Mouse (Mus musculus) midbrain, postnatal 0 days (tissue): ENCODE measurements around the gene Ada. TPM values are rescaled to one million over a fixed set of nuclear protein-coding genes. Genes with fewer than 3 reads are reported as not detected.

ENCODE experiments used
- ATAC-seq: fragments of 200-750 bp; cut with Nextera tagmentation; 2 replicates; pipeline ENCODE4 v1.8.0; 2017; ENCODE audit warnings: moderate number of reproducible peaks, mild to moderate bottlenecking, moderate TSS enrichment, moderate library complexity; ENCODE audit not compliant: low FRiP score
- DNase-seq: peaks from one replicate; pipeline ENCODE4 v3.0.0-alpha.2; 2015; ENCODE audit warnings: low spot score
- H3K27ac ChIP-seq: fragments of 300-500 bp; sonication (generic); 2 replicates; pipeline ENCODE4 v1.5.1; 2014; ENCODE audit warnings: low read depth, mild to moderate bottlenecking, low read length, mixed read lengths
- H3K27me3 ChIP-seq: fragments of 300-500 bp; sonication (generic); 2 replicates; pipeline ENCODE4 v1.6.1; 2014; ENCODE audit warnings: low read length, control low read depth, mixed read lengths; ENCODE audit not compliant: insufficient read depth
- H3K36me3 ChIP-seq: fragments of 300-500 bp; sonication (generic); 2 replicates; pipeline ENCODE4 v1.6.1; 2014; ENCODE audit warnings: low read length, control low read depth, mixed read lengths; ENCODE audit not compliant: insufficient read depth
- H3K4me1 ChIP-seq: fragments of 300-500 bp; sonication (generic); 2 replicates; pipeline ENCODE4 v1.6.1; 2014; ENCODE audit warnings: mild to moderate bottlenecking, control low read depth, antibody characterized with exemption, low read length, mixed read lengths; ENCODE audit not compliant: insufficient read depth
- H3K4me2 ChIP-seq: fragments of 300-500 bp; sonication (generic); 2 replicates; pipeline ENCODE4 v1.6.1; 2014; ENCODE audit warnings: low read depth, mild to moderate bottlenecking, low read length, mixed read lengths; ENCODE audit not compliant: poor library complexity, severe bottlenecking
- H3K4me3 ChIP-seq: fragments of 300-500 bp; sonication (generic); 2 replicates; pipeline ENCODE4 v1.5.1; 2014; ENCODE audit warnings: low read depth, mild to moderate bottlenecking, low read length, moderate library complexity
- H3K9ac ChIP-seq: fragments of 300-500 bp; sonication (generic); replicated peaks from 2 replicates; pipeline ENCODE4 v1.6.1; 2014; ENCODE audit warnings: mild to moderate bottlenecking, low read length, moderate library complexity, mixed read lengths; ENCODE audit not compliant: poor library complexity, severe bottlenecking
- H3K9me3 ChIP-seq: fragments of 300-500 bp; sonication (generic); 2 replicates; pipeline ENCODE4 v1.6.1; 2016; ENCODE audit warnings: low read length, control low read depth
- CTCF ChIP-seq: IDR thresholded peaks from 2 replicates; pipeline ENCODE4 v1.5.1; 2016; ENCODE audit warnings: antibody characterized with exemption, mild to moderate bottlenecking
- WGBS: fragments of 180-500 bp; shearing (Covaris S2); extraction: QIAGEN DNeasy Blood & Tissue Kit; methylation state at CpG from one replicate; pipeline ENCODE4 v1.1.7; 2014; 5-methylcytosine and 5-hydroxymethylcytosine counted together
- polyA plus RNA-seq: library from polyadenylated mRNA; unstranded; fragments of >200 nt; fragmentation: Nextera tagmentation; extraction: Ambion mirVana; gene quantifications from 2 replicates; pipeline ENCODE4 v1.2.1, GENCODE M21; 2015
- total RNA-seq: library from RNA; depleted of rRNA; stranded (reverse); fragments of >200 nt; gene quantifications from 2 replicates; pipeline ENCODE4 v1.2.3, GENCODE M21; 2014

Gene Ada
- total and polyA plus RNA-seq, 2 experiments from 2014 or later = 1.4 to 3.7 TPM

GRCm38 (mm10) chr2:163702431-163702830 lies 47.6 kb downstream of the Ada start:
- Histone ChIP-seq H3K9me3 (no peaks in the 10 kb centered on the region), H3K4me2 (no peak overlapping the region), H3K27ac (no peak overlapping the region), H3K36me3 (peaks cover 3% of the 10 kb centered on the region; the same call in 1 of the 2 replicates), H3K27me3 (no peaks in the 10 kb centered on the region), H3K4me3 (no peak overlapping the region), H3K9ac (no peak overlapping the region), H3K4me1 (no peaks in the 10 kb centered on the region)
- 74% methylated on average over 7 of the region's 7 CpGs for WGBS
- no peak for DNase-seq
- no peak for TF ChIP-seq CTCF
- no peak for ATAC-seq

DNA sequence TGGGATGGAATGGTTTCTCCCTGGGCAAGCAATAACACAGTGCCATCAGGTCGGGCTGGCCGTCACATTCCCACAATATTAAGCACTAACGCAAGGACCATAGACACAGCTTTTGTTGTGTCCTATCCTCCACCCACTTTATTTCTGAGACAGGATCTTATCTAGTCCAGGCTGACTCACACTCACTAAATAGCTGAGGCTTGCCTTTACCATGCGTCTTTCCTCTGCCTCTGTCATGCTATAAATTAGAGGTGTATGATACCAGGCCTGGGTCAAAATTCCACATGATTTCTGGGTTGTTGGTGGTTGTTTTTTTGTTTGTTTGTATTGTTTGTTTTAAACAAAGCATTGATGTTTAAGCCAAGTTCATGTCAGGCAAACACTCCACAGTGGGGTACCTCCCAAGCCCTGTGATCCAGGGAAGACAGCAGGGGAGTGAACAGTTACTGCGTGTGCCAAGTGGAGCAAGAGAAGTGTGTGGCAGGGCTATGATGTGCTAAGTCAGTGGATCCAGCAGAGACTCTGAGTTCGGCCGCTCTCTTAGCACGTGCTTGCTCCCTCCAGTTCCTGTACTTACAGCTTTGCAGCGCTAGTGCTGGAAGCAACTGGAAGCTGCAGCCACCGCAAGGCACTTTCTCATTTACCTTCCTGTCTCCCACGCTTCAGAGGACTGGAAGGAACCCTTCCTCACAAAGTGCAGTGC lies 50.8 kb downstream of the Ada start:
- H3K4me1 ChIP-seq = no peaks in the 10 kb centered on the region
- H3K4me2 ChIP-seq = no peak overlapping the region
- H3K4me3 ChIP-seq = no peak overlapping the region
- 80% methylated on average over 11 of the region's 11 CpGs for WGBS
- H3K9ac ChIP-seq = no peak overlapping the region
- H3K36me3 ChIP-seq = no peaks in the 10 kb centered on the region
- no peak for ATAC-seq
- no peaks in the 10 kb centered on the region for H3K9me3 ChIP-seq
- peak; percentile 36 for DNase-seq
- H3K27ac ChIP-seq = no peak overlapping the region
- no peak for TF ChIP-seq CTCF
- no peaks in the 10 kb centered on the region for H3K27me3 ChIP-seq

DNA sequence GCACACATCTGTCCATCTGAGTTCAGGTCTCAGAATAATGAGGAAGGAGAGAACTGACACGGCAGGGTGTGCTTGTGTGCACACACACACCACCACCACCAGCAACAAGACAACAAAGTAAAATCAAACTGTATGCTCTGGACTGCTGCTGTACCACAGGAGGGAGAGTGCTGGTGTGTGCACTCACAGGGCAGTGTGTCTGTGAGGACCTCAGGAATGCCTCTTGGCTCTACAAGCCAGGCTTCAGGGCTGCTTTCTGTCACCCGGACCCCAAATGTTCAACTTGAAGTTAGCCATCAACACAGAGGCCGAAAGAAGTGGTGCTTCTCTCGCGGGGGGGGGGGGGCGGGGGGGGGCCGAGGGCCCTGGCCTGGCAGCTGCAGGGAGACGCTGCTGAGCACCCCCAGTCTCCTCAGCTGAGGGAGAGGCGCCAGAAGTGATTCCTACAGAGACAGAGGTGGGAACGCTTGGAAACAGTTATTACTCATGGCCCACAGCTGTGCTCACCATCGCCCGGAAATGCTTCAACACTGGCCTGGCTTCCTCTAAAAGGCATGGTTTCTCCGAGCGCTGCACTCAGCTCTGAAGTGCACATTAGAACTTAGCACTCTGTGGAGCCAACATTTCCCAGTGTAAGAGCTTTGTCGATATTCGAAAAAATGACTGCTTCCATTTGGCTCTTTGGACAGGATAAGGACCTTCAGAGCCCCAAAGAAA lies 52.1 kb downstream of the Ada start:
- no peak overlapping the region for H3K9ac ChIP-seq
- no peaks in the 10 kb centered on the region for H3K9me3 ChIP-seq
- no peaks in the 10 kb centered on the region for H3K36me3 ChIP-seq
- WGBS = 61% methylated on average over 12 of the region's 16 CpGs
- H3K27me3 ChIP-seq = no peaks in the 10 kb centered on the region
- H3K27ac ChIP-seq = no peak overlapping the region
- H3K4me3 ChIP-seq = no peak overlapping the region
- ATAC-seq (no peak), DNase-seq (no peak)
- no peak for TF ChIP-seq CTCF
- H3K4me2 ChIP-seq = no peak overlapping the region
- no peaks in the 10 kb centered on the region for H3K4me1 ChIP-seq

DNA sequence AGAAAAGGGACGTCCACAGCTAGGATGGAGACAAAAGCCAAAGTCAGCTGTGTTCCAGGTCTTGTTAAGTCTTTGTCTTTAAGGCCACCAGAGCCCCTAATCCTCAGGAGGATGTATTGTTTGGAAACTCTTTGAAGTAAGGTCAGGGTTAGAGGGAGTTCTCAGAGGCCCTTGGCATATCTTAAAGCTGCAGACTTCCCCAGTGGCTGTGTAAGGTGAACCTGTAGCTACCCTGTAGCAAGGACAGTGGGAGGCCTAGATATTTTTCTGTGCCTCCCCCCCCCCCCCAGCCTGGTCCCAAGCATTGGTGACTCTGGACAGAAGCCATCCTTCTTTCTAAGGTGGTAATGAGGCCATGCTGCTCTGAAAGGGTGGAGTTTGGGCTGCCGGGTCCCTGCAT lies 53.3 kb downstream of the Ada start:
- Histone ChIP-seq H3K4me3 (no peak overlapping the region), H3K27ac (no peak overlapping the region), H3K27me3 (no peaks in the 10 kb centered on the region), H3K9me3 (no peaks in the 10 kb centered on the region), H3K36me3 (no peaks in the 10 kb centered on the region), H3K9ac (no peak overlapping the region), H3K4me1 (no peaks in the 10 kb centered on the region), H3K4me2 (no peak overlapping the region)
- WGBS = 38% methylated on average over 2 of the region's 2 CpGs
- no peak for TF ChIP-seq CTCF
- no peak for DNase-seq
- no peak for ATAC-seq

DNA sequence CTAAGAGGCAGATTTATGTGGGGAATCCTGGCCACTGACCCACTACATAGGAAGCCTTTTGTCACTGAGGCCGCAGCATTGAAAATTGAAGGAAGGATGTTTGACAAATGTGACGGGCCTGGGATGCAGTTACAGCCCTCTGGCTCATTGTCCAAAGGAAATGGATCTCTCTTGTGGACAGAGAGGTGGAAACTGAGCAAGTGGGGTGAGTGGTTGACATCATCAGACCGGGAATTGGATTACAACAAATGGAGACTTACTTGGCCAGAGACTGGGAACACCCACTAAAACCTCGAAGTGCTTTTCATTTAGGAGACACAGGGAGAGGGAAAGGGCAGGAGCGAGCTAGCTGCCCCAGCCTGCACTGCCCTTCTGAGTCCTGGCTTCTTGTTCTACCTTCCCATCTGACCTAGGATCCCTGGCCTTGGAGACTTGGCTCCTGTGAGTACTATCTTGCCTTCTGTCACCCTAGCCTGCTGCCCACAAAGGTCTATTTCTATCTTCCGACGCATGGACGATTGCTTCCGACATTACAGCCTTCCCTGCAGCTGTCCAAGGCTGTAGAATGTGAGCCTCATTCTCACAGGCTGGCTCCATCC lies 56.2 kb downstream of the Ada start:
- no peak overlapping the region for H3K4me3 ChIP-seq
- no peaks in the 10 kb centered on the region for H3K27me3 ChIP-seq
- DNase-seq = no peak
- no peak overlapping the region for H3K4me2 ChIP-seq
- ATAC-seq = no peak
- H3K27ac ChIP-seq = no peak overlapping the region
- no peak for TF ChIP-seq CTCF
- H3K9me3 ChIP-seq = no peaks in the 10 kb centered on the region
- H3K36me3 ChIP-seq = no peaks in the 10 kb centered on the region
- H3K4me1 ChIP-seq = no peaks in the 10 kb centered on the region; the same call in 1 of the 2 replicates
- no peak overlapping the region for H3K9ac ChIP-seq
- 67% methylated on average over 9 of the region's 9 CpGs for WGBS
